Comparison of ENCODE assay signal across 11 mouse cellular contexts in genomic region chr12:71364531-71364930, GRCm38 (mm10).
"Had no signal": no experiment of that assay in that cellular context is flagged by ENCODE, and none has a peak within 500 bp of the region (broad histone marks: within the 10 kb centered on the region; RNA-seq: fewer than 3 reads in every experiment).

No protein-coding gene starts in this region.

- H3K4me3 ChIP-seq: kidney, embryonic 15.5 days; limb, embryonic 15.5 days; myocyte; neural tube, embryonic 15.5 days had no signal

- H3K4me1 ChIP-seq: limb, embryonic 15.5 days had no signal

- H3K4me2 ChIP-seq: kidney, embryonic 15.5 days; limb, embryonic 15.5 days; neural tube, embryonic 15.5 days had no signal

- DNase-seq: kidney, adult 2 months; kidney, postnatal 14 days; lung, adult 18-20 months; right cerebral cortex, adult 18-20 months; right cerebral cortex, postnatal 25 days; thymus, postnatal 36 days had no signal

- H3K9me3 ChIP-seq: kidney, embryonic 15.5 days; limb, embryonic 15.5 days; neural tube, embryonic 15.5 days had no signal

- H3K27ac ChIP-seq: kidney, embryonic 15.5 days; limb, embryonic 15.5 days; liver, embryonic 14.5 days; neural tube, embryonic 15.5 days had no signal

- H3K9ac ChIP-seq: kidney, embryonic 15.5 days; limb, embryonic 15.5 days; liver, embryonic 14.5 days; neural tube, embryonic 15.5 days had no signal

- H3K27me3 ChIP-seq: kidney, embryonic 15.5 days; neural tube, embryonic 15.5 days had no signal

- H3K36me3 ChIP-seq: kidney, embryonic 15.5 days; limb, embryonic 15.5 days; neural tube, embryonic 15.5 days had no signal
